Mouse (Mus musculus): ENCODE results near the gene 0610010K14Rik. TPM values are rescaled to one million over a fixed set of nuclear protein-coding genes. Genes with fewer than 3 reads are reported as not detected.

0610010K14Rik gene
- polyA plus RNA-seq, 1 experiment from 2014 or later = 211 TPM

- DNase-seq (ENCODE audit: low spot score) (no peak), ATAC-seq (replicated peaks; ENCODE audit: insufficient number of reproducible peaks, low FRiP score, low TSS enrichment, low read depth) (no peak)
- Histone ChIP-seq H3K9me3 (replicated peaks; ENCODE audit: control insufficient read depth, low read length) (no peaks in the 10 kb centered on the region), H3K27ac (replicated peaks; ENCODE audit: low read depth, low read length) (no peak overlapping the region), H3K4me1 (ENCODE audit: control insufficient read depth, insufficient read depth, low read length) (no peaks in the 10 kb centered on the region; the same call in 1 of the 2 replicates), H3K36me3 (replicated peaks; ENCODE audit: control insufficient read depth, insufficient read depth, low read depth, low read length) (no peaks in the 10 kb centered on the region), H3K4me2 (ENCODE audit: low read depth, low read length) (peak overlapping the region; percentile 52), H3K9ac (replicated peaks; ENCODE audit: low read length) (peak overlapping the region; percentile 70), H3K4me3 (ENCODE audit: low read depth, low read length) (no peak overlapping the region; the same call in 1 of the 2 replicates), H3K27me3 (ENCODE audit: control insufficient read depth, insufficient read depth, low read length) (peaks cover 23% of the 10 kb centered on the region)
- WGBS = 33% methylated on average over 8 of the region's 8 CpGs
Observed at GRCm38 (mm10) chr11:70233016-70233415, 4.7 kb downstream of the 0610010K14Rik start.

GRCm38 (mm10) chr11:70232546-70232945 lies 5.2 kb downstream of the 0610010K14Rik start:
- no peak for ATAC-seq (replicated peaks; ENCODE audit: insufficient number of reproducible peaks, low FRiP score, low TSS enrichment, low read depth)
- H3K4me1 ChIP-seq (ENCODE audit: control insufficient read depth, insufficient read depth, low read length) = no peaks in the 10 kb centered on the region; the same call in 1 of the 2 replicates
- WGBS = 7% methylated on average over 7 of the region's 10 CpGs
- no peaks in the 10 kb centered on the region for H3K36me3 ChIP-seq (replicated peaks; ENCODE audit: control insufficient read depth, insufficient read depth, low read depth, low read length)
- peak overlapping the region; percentile 31 for H3K4me3 ChIP-seq (ENCODE audit: low read depth, low read length)
- peak overlapping the region; percentile 52 for H3K4me2 ChIP-seq (ENCODE audit: low read depth, low read length)
- peak; percentile 78 for DNase-seq (ENCODE audit: low spot score)
- 0 out of 2 replicates have a peak overlapping the region, but pooled peaks have one; percentile 13 for H3K27ac ChIP-seq (replicated peaks; ENCODE audit: low read depth, low read length)
- no peaks in the 10 kb centered on the region for H3K9me3 ChIP-seq (replicated peaks; ENCODE audit: control insufficient read depth, low read length)
- peak overlapping the region; percentile 70 for H3K9ac ChIP-seq (replicated peaks; ENCODE audit: low read length)
- peaks cover 28% of the 10 kb centered on the region for H3K27me3 ChIP-seq (ENCODE audit: control insufficient read depth, insufficient read depth, low read length)

- peak; percentile 93 for DNase-seq (ENCODE audit: low spot score)
- H3K4me1 ChIP-seq (ENCODE audit: control insufficient read depth, insufficient read depth, low read length) = no peaks in the 10 kb centered on the region; the same call in 1 of the 2 replicates
- peak overlapping the region; percentile 9; the same call in 1 of the 2 replicates for H3K4me3 ChIP-seq (ENCODE audit: low read depth, low read length)
- no peak overlapping the region for H3K27ac ChIP-seq (replicated peaks; ENCODE audit: low read depth, low read length)
- no peaks in the 10 kb centered on the region for H3K9me3 ChIP-seq (replicated peaks; ENCODE audit: control insufficient read depth, low read length)
- peaks cover 49% of the 10 kb centered on the region for H3K27me3 ChIP-seq (ENCODE audit: control insufficient read depth, insufficient read depth, low read length)
- 0 out of 2 replicates have a peak overlapping the region, but pooled peaks have one; percentile 32 for H3K9ac ChIP-seq (replicated peaks; ENCODE audit: low read length)
- H3K4me2 ChIP-seq (ENCODE audit: low read depth, low read length) = peak overlapping the region; percentile 43
- WGBS = 3% methylated on average over 32 of the region's 32 CpGs
- peak; percentile 41; the same call in 1 of the 2 replicates for ATAC-seq (replicated peaks; ENCODE audit: insufficient number of reproducible peaks, low FRiP score, low TSS enrichment, low read depth)
- no peaks in the 10 kb centered on the region for H3K36me3 ChIP-seq (replicated peaks; ENCODE audit: control insufficient read depth, insufficient read depth, low read depth, low read length)
Observed at GRCm38 (mm10) chr11:70230239-70230727, 7.4 kb downstream of the 0610010K14Rik start.

DNA sequence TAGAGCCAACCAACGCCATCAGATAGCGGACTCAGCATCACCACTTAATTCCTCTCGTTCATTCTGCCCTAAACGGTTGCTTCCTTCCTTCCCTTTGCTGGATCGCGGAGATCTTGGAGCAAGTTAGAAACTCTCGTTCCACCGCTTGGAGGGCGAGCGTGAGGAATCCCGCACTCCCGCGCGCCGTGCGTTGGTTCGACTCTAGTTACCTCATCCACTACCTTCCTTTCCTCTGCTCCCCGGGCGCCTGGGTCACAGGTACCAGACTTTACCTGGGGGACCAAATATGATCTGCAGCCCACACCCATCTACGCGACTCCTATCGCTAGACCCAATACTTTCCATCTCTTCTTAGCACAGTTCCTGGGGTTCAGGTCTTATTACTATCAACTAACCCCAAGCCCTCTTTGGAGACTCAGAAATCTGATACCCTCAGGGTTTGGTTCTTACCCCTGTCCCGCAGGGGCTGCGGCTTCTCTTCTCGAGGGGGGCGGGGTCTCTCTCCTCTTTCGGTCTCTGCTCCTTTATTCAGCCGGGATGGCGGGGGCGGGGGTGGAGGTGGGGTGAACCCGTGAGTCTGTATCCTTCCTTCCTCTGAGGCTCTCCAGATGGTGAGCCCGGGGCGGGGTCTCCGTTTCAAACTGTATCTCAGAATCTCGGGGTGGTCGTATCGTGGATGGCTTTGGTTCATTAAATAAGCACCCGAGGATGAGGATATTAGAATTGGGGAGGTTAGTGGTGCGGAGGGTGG lies 8.3 kb downstream of the 0610010K14Rik start, which contains the start of gene Bcl6b:
TSS of gene Bcl6b (minus strand) at position 539 of the 751 bp plus-strand sequence.
- no peaks in the 10 kb centered on the region for H3K9me3 ChIP-seq (replicated peaks; ENCODE audit: control insufficient read depth, low read length)
- 2% methylated on average over 38 of the region's 39 CpGs for WGBS
- H3K36me3 ChIP-seq (replicated peaks; ENCODE audit: control insufficient read depth, insufficient read depth, low read depth, low read length) = no peaks in the 10 kb centered on the region
- DNase-seq (ENCODE audit: low spot score) = no peak
- H3K4me2 ChIP-seq (ENCODE audit: low read depth, low read length) = peak within 1 kb of the TSS; percentile 49
- H3K4me3 ChIP-seq (ENCODE audit: low read depth, low read length) = peak within 1 kb of the TSS; percentile 24
- no peak for ATAC-seq (replicated peaks; ENCODE audit: insufficient number of reproducible peaks, low FRiP score, low TSS enrichment, low read depth)
- no peaks in the 10 kb centered on the region; the same call in 1 of the 2 replicates for H3K4me1 ChIP-seq (ENCODE audit: control insufficient read depth, insufficient read depth, low read length)
- H3K27me3 ChIP-seq (ENCODE audit: control insufficient read depth, insufficient read depth, low read length) = peaks cover 54% of the 10 kb centered on the region
- H3K27ac ChIP-seq (replicated peaks; ENCODE audit: low read depth, low read length) = no peak within 1 kb of the TSS
- H3K9ac ChIP-seq (replicated peaks; ENCODE audit: low read length) = peak within 1 kb of the TSS; percentile 32; the same call in 1 of the 2 replicates

- peak; percentile 82 for DNase-seq (ENCODE audit: low spot score)
- no peaks in the 10 kb centered on the region for H3K9me3 ChIP-seq (replicated peaks; ENCODE audit: control insufficient read depth, low read length)
- WGBS = under 1% methylated on average over 19 of the region's 19 CpGs
- no peaks in the 10 kb centered on the region; the same call in 1 of the 2 replicates for H3K4me1 ChIP-seq (ENCODE audit: control insufficient read depth, insufficient read depth, low read length)
- H3K4me2 ChIP-seq (ENCODE audit: low read depth, low read length) = peak overlapping the region; percentile 49
- H3K4me3 ChIP-seq (ENCODE audit: low read depth, low read length) = peak overlapping the region; percentile 24
- H3K9ac ChIP-seq (replicated peaks; ENCODE audit: low read length) = peak overlapping the region; percentile 32; the same call in 1 of the 2 replicates
- ATAC-seq (replicated peaks; ENCODE audit: insufficient number of reproducible peaks, low FRiP score, low TSS enrichment, low read depth) = no peak
- H3K27me3 ChIP-seq (ENCODE audit: control insufficient read depth, insufficient read depth, low read length) = peaks cover 54% of the 10 kb centered on the region
- H3K36me3 ChIP-seq (replicated peaks; ENCODE audit: control insufficient read depth, insufficient read depth, low read depth, low read length) = no peaks in the 10 kb centered on the region
- H3K27ac ChIP-seq (replicated peaks; ENCODE audit: low read depth, low read length) = no peak overlapping the region
Observed at GRCm38 (mm10) chr11:70228828-70229227, 8.9 kb downstream of the 0610010K14Rik start.

- Histone ChIP-seq H3K4me3 (ENCODE audit: low read depth, low read length) (no peak overlapping the region), H3K4me2 (ENCODE audit: low read depth, low read length) (no peak overlapping the region), H3K9ac (replicated peaks; ENCODE audit: low read length) (no peak overlapping the region), H3K4me1 (ENCODE audit: control insufficient read depth, insufficient read depth, low read length) (no peaks in the 10 kb centered on the region), H3K36me3 (replicated peaks; ENCODE audit: control insufficient read depth, insufficient read depth, low read depth, low read length) (no peaks in the 10 kb centered on the region), H3K9me3 (replicated peaks; ENCODE audit: control insufficient read depth, low read length) (no peaks in the 10 kb centered on the region), H3K27ac (replicated peaks; ENCODE audit: low read depth, low read length) (no peak overlapping the region), H3K27me3 (ENCODE audit: control insufficient read depth, insufficient read depth, low read length) (peaks cover 54% of the 10 kb centered on the region)
- ATAC-seq (replicated peaks; ENCODE audit: insufficient number of reproducible peaks, low FRiP score, low TSS enrichment, low read depth) = no peak
- DNase-seq (ENCODE audit: low spot score) = no peak
- 84% methylated on average over 4 of the region's 4 CpGs for WGBS
Observed at GRCm38 (mm10) chr11:70227661-70228245, 10.0 kb downstream of the 0610010K14Rik start.

DNA sequence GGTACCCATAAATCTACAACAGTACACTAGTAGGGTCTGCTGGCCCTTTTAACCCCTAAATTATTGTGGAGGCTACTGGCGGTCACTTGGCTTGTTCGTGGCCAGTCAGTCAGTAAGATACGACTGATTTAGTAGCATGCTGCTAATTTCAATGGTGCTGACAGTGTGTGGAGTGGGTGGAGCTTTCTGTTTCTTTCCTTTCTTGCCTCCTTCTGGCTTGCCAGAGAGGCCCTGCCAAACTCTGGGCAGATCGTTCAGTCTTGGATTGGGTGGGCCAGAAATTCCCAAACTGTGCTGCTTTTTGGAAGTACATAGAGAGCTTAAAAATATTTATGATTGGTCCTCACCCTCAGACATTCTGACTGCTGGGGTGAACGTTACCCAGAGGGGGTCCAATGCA lies 10.6 kb downstream of the 0610010K14Rik start:
- no peaks in the 10 kb centered on the region for H3K9me3 ChIP-seq (replicated peaks; ENCODE audit: control insufficient read depth, low read length)
- H3K9ac ChIP-seq (replicated peaks; ENCODE audit: low read length) = no peak overlapping the region
- no peak for DNase-seq (ENCODE audit: low spot score)
- H3K4me2 ChIP-seq (ENCODE audit: low read depth, low read length) = no peak overlapping the region
- H3K27ac ChIP-seq (replicated peaks; ENCODE audit: low read depth, low read length) = no peak overlapping the region
- no peak for ATAC-seq (replicated peaks; ENCODE audit: insufficient number of reproducible peaks, low FRiP score, low TSS enrichment, low read depth)
- H3K27me3 ChIP-seq (ENCODE audit: control insufficient read depth, insufficient read depth, low read length) = peaks cover 54% of the 10 kb centered on the region
- H3K4me3 ChIP-seq (ENCODE audit: low read depth, low read length) = no peak overlapping the region
- 36% methylated on average over 5 of the region's 5 CpGs for whole genome bisulfite sequencing
- H3K36me3 ChIP-seq (replicated peaks; ENCODE audit: control insufficient read depth, insufficient read depth, low read depth, low read length) = no peaks in the 10 kb centered on the region
- H3K4me1 ChIP-seq (ENCODE audit: control insufficient read depth, insufficient read depth, low read length) = no peaks in the 10 kb centered on the region

DNA sequence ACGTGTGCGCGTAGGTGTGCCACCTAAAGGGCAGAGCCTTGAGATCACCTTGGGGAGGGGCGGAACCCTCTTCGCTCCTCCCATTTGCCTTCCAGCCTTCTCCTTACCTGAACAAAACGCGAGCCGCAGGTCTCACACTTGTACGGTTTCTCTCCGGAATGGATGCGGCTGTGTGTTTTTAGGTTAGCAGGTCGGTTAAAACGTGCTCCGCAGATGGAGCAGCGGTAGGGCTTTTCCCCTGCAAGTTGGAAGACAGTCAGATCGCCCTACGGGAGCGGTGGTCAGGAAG lies 11.2 kb downstream of the 0610010K14Rik start:
- Histone ChIP-seq H3K4me1 (ENCODE audit: control insufficient read depth, insufficient read depth, low read length) (no peaks in the 10 kb centered on the region; the same call in 1 of the 2 replicates), H3K9me3 (replicated peaks; ENCODE audit: control insufficient read depth, low read length) (no peaks in the 10 kb centered on the region), H3K4me2 (ENCODE audit: low read depth, low read length) (peak overlapping the region; percentile 37), H3K9ac (replicated peaks; ENCODE audit: low read length) (no peak overlapping the region; the same call in 1 of the 2 replicates), H3K4me3 (ENCODE audit: low read depth, low read length) (peak overlapping the region; percentile 16), H3K27me3 (ENCODE audit: control insufficient read depth, insufficient read depth, low read length) (peaks cover 54% of the 10 kb centered on the region), H3K27ac (replicated peaks; ENCODE audit: low read depth, low read length) (no peak overlapping the region), H3K36me3 (replicated peaks; ENCODE audit: control insufficient read depth, insufficient read depth, low read depth, low read length) (no peaks in the 10 kb centered on the region)
- ATAC-seq (replicated peaks; ENCODE audit: insufficient number of reproducible peaks, low FRiP score, low TSS enrichment, low read depth) (no peak), DNase-seq (ENCODE audit: low spot score) (no peak)
- WGBS = 6% methylated on average over 18 of the region's 18 CpGs

Measured in embryonic facial prominence, embryonic 11.5 days (tissue).